ENCODE assay signal across 9 mouse cellular contexts in genomic region chr10:43740204-43740865, GRCm38 (mm10).
DNase-seq lines count a peak whose midpoint lies in the region; ATAC-seq lines count a peak whose summit lies in the region.
"Had no signal": no experiment of that assay in that cellular context is flagged by ENCODE, and none has a peak within 500 bp of the region (broad histone marks: within the 10 kb centered on the region; RNA-seq: fewer than 3 reads in every experiment).

No protein-coding gene starts in this region.

- H3K4me1 ChIP-seq in kidney, embryonic 15.5 days = peaks cover 35% of the 10 kb centered on the region
- H3K4me1 ChIP-seq in embryonic facial prominence, embryonic 10.5 days = peaks cover 43% of the 10 kb centered on the region
- peaks cover 33% of the 10 kb centered on the region for H3K4me1 ChIP-seq in hindbrain, embryonic 13.5 days (replicated peaks)
- peaks cover 33% of the 10 kb centered on the region for H3K4me1 ChIP-seq in liver, embryonic 13.5 days (replicated peaks)
- peaks cover 25% of the 10 kb centered on the region for H3K4me1 ChIP-seq in neural tube, embryonic 13.5 days (replicated peaks)

- no peaks in the 10 kb centered on the region for H3K36me3 ChIP-seq in kidney, embryonic 15.5 days
- no peaks in the 10 kb centered on the region for H3K36me3 ChIP-seq in embryonic facial prominence, embryonic 10.5 days (replicated peaks)
- no peaks in the 10 kb centered on the region for H3K36me3 ChIP-seq in hindbrain, embryonic 13.5 days
- no peaks in the 10 kb centered on the region for H3K36me3 ChIP-seq in liver, embryonic 13.5 days
- H3K36me3 ChIP-seq in neural tube, embryonic 13.5 days = no peaks in the 10 kb centered on the region

- 40% methylated on average over 13 of the region's 13 CpGs for WGBS in kidney, embryonic 15.5 days
- 35% methylated on average over 13 of the region's 13 CpGs for WGBS in embryonic facial prominence, embryonic 10.5 days
- WGBS in hindbrain, embryonic 13.5 days = 31% methylated on average over 13 of the region's 13 CpGs
- 26% methylated on average over 13 of the region's 13 CpGs for WGBS in liver, embryonic 13.5 days (ENCODE audit: insufficient replicate concordance)
- 36% methylated on average over 13 of the region's 13 CpGs for WGBS in neural tube, embryonic 13.5 days

- no peaks in the 10 kb centered on the region for H3K9me3 ChIP-seq in kidney, embryonic 15.5 days (replicated peaks)
- H3K9me3 ChIP-seq in embryonic facial prominence, embryonic 10.5 days = no peaks in the 10 kb centered on the region
- H3K9me3 ChIP-seq in hindbrain, embryonic 13.5 days = no peaks in the 10 kb centered on the region
- H3K9me3 ChIP-seq in liver, embryonic 13.5 days (replicated peaks) = no peaks in the 10 kb centered on the region
- no peaks in the 10 kb centered on the region for H3K9me3 ChIP-seq in neural tube, embryonic 13.5 days

- H3K27me3 ChIP-seq in kidney, embryonic 15.5 days = no peaks in the 10 kb centered on the region
- no peaks in the 10 kb centered on the region for H3K27me3 ChIP-seq in embryonic facial prominence, embryonic 10.5 days (replicated peaks; ENCODE audit: low read depth, poor library complexity, severe bottlenecking)
- H3K27me3 ChIP-seq in hindbrain, embryonic 13.5 days = 0 out of 2 replicates have a peak, but pooled peaks cover 3% of the 10 kb centered on the region
- H3K27me3 ChIP-seq in liver, embryonic 13.5 days = no peaks in the 10 kb centered on the region
- no peaks in the 10 kb centered on the region for H3K27me3 ChIP-seq in neural tube, embryonic 13.5 days
- H3K27me3 ChIP-seq: Patski had no signal

- no peak overlapping the region for H3K27ac ChIP-seq in kidney, embryonic 15.5 days
- H3K27ac ChIP-seq in embryonic facial prominence, embryonic 10.5 days (replicated peaks) = peak overlapping the region; percentile 75
- peak overlapping the region; percentile 45 for H3K27ac ChIP-seq in hindbrain, embryonic 13.5 days
- H3K27ac ChIP-seq in liver, embryonic 13.5 days = no peak overlapping the region
- peak overlapping the region; percentile 49 for H3K27ac ChIP-seq in neural tube, embryonic 13.5 days (replicated peaks)

- no peak overlapping the region for H3K4me3 ChIP-seq in kidney, embryonic 15.5 days (replicated peaks)
- H3K4me3 ChIP-seq in embryonic facial prominence, embryonic 10.5 days = peak overlapping the region; percentile 4; the same call in 1 of the 2 replicates
- H3K4me3 ChIP-seq in hindbrain, embryonic 13.5 days = no peak overlapping the region
- H3K4me3 ChIP-seq in liver, embryonic 13.5 days (replicated peaks) = no peak overlapping the region
- H3K4me3 ChIP-seq in neural tube, embryonic 13.5 days = no peak overlapping the region

- peak; percentile 20 for DNase-seq in kidney, postnatal 10 days
- peak; percentile 69 for DNase-seq in embryonic facial prominence, embryonic 10.5 days (ENCODE audit: low spot score)
- no peak for DNase-seq in liver, embryonic 13.5 days
- DNase-seq in cerebellum, adult 18-20 months = no peak
- DNase-seq in urinary bladder, adult 2 months (ENCODE audit: low spot score) = no peak

- no peak overlapping the region for H3K9ac ChIP-seq in kidney, embryonic 15.5 days
- H3K9ac ChIP-seq in hindbrain, embryonic 13.5 days = peak overlapping the region; percentile 43; the same call in 1 of the 2 replicates
- peak overlapping the region; percentile 43; the same call in 1 of the 2 replicates for H3K9ac ChIP-seq in liver, embryonic 13.5 days
- no peak overlapping the region for H3K9ac ChIP-seq in neural tube, embryonic 13.5 days

- no peak overlapping the region for H3K4me2 ChIP-seq in kidney, embryonic 15.5 days
- H3K4me2 ChIP-seq in hindbrain, embryonic 13.5 days = peak overlapping the region; percentile 28; the same call in 1 of the 2 replicates
- no peak overlapping the region for H3K4me2 ChIP-seq in liver, embryonic 13.5 days
- H3K4me2 ChIP-seq in neural tube, embryonic 13.5 days = no peak overlapping the region

- no peak for ATAC-seq in kidney, embryonic 15.5 days (replicated peaks; ENCODE audit: low FRiP score)
- peak; percentile 50 for ATAC-seq in hindbrain, embryonic 13.5 days (ENCODE audit: low FRiP score)
- peak; percentile 45; the same call in 1 of the 2 replicates for ATAC-seq in liver, embryonic 13.5 days (ENCODE audit: low read depth)
- no peak for ATAC-seq in neural tube, embryonic 13.5 days (ENCODE audit: low read depth)
- ATAC-seq: Patski had no signal

Comparison
In these comparisons a context has a peak if more than half of its experiments do, and no peak if none do; other contexts are left out.
1. DNase-seq: peak in kidney, postnatal 10 days (single experiment) and embryonic facial prominence, embryonic 10.5 days (single experiment); none in liver, embryonic 13.5 days (single experiment), cerebellum, adult 18-20 months (0 of 2) and urinary bladder, adult 2 months (single experiment).
2. ATAC-seq: peak in hindbrain, embryonic 13.5 days (single experiment) and liver, embryonic 13.5 days (single experiment); none in kidney, embryonic 15.5 days (single experiment) and neural tube, embryonic 13.5 days (single experiment).
3. H3K27ac ChIP-seq: peak in embryonic facial prominence, embryonic 10.5 days (single experiment), hindbrain, embryonic 13.5 days (single experiment) and neural tube, embryonic 13.5 days (single experiment); none in kidney, embryonic 15.5 days (single experiment) and liver, embryonic 13.5 days (single experiment).
4. H3K9ac ChIP-seq: peak in hindbrain, embryonic 13.5 days (single experiment) and liver, embryonic 13.5 days (single experiment); none in kidney, embryonic 15.5 days (single experiment) and neural tube, embryonic 13.5 days (single experiment).